27 mouse cellular contexts compared by ENCODE assay signal in genomic region chr1:135639093-135639492, GRCm38 (mm10). TPM values are rescaled to one million over a fixed set of nuclear protein-coding genes. Genes with fewer than 3 reads are reported as not detected.
DNase-seq lines count a peak whose midpoint lies in the region; ATAC-seq lines count a peak whose summit lies in the region.
"Had no signal": no experiment of that assay in that cellular context is flagged by ENCODE, and none has a peak within 500 bp of the region (broad histone marks: within the 10 kb centered on the region; RNA-seq: fewer than 3 reads in every experiment).

No protein-coding gene starts in this region.

- DNase-seq in midbrain, embryonic 11.5 days (ENCODE audit: low spot score, missing footprints) = peak; percentile 59
- peak; percentile 45 for DNase-seq in R1 (ENCODE audit: low read depth, low spot score)
- no peak for DNase-seq in left cerebral cortex, adult 18-20 months (ENCODE audit: low spot score in 2 of 2)
- DNase-seq in adrenal gland, postnatal 14 days = no peak
- DNase-seq: adrenal gland, adult 8-10 months; adrenal gland, postnatal 25 days; B cell, adult 2 months; cerebellum, adult 11 months; cerebellum, adult 18-20 months; cerebellum, adult 8-10 months; cerebellum, adult 9-11 months; cerebellum, postnatal 14 days; cerebellum, postnatal 36 days; embryo, embryonic 11 days had no signal

- H3K27me3 ChIP-seq in midbrain, embryonic 11.5 days (ENCODE audit: control insufficient read depth, insufficient read depth, low read length) = no peaks in the 10 kb centered on the region
- H3K27me3 ChIP-seq in midbrain, embryonic 13.5 days = no peaks in the 10 kb centered on the region
- H3K27me3 ChIP-seq: embryonic facial prominence, embryonic 13.5 days; embryonic facial prominence, embryonic 15.5 days; forebrain, embryonic 12.5 days; Patski had no signal

- peaks cover 95% of the 10 kb centered on the region for H3K79me2 ChIP-seq in macrophage (ENCODE audit: inconsistent target)

- H3K4me3 ChIP-seq in midbrain, embryonic 11.5 days (ENCODE audit: low read depth, low read length) = no peak overlapping the region
- H3K4me3 ChIP-seq in midbrain, embryonic 13.5 days (replicated peaks) = no peak overlapping the region
- H3K4me3 ChIP-seq in macrophage (ENCODE audit: inconsistent target) = no peak overlapping the region
- H3K4me3 ChIP-seq: embryonic facial prominence, embryonic 13.5 days; embryonic facial prominence, embryonic 15.5 days; erythroblast, embryonic 14.5 days; forebrain, embryonic 10.5 days; forebrain, embryonic 12.5 days had no signal

- H3K36me3 ChIP-seq in midbrain, embryonic 11.5 days (ENCODE audit: control insufficient read depth, insufficient read depth, low read length) = no peaks in the 10 kb centered on the region
- no peaks in the 10 kb centered on the region for H3K36me3 ChIP-seq in midbrain, embryonic 13.5 days
- H3K36me3 ChIP-seq in macrophage (ENCODE audit: inconsistent target) = no peaks in the 10 kb centered on the region
- H3K36me3 ChIP-seq: embryonic facial prominence, embryonic 13.5 days; embryonic facial prominence, embryonic 15.5 days; forebrain, embryonic 10.5 days; forebrain, embryonic 12.5 days; G1E had no signal

- no peak for ATAC-seq in midbrain, embryonic 11.5 days (ENCODE audit: low FRiP score)
- ATAC-seq in midbrain, embryonic 13.5 days = no peak
- ATAC-seq: activated CD4-positive, CD25-positive, alpha-beta regulatory T cell, adult 4 months; CD4-positive, CD25-positive, alpha-beta regulatory T cell, adult 4 months; forebrain, embryonic 14.5 days; forebrain, embryonic 16.5 days; Patski had no signal

- H3K9ac ChIP-seq in midbrain, embryonic 11.5 days (ENCODE audit: low read length) = no peak overlapping the region
- no peak overlapping the region for H3K9ac ChIP-seq in midbrain, embryonic 13.5 days (replicated peaks)
- H3K9ac ChIP-seq: embryonic facial prominence, embryonic 13.5 days; embryonic facial prominence, embryonic 15.5 days; forebrain, embryonic 12.5 days had no signal

- 84% methylated on average over 1 of the region's 1 CpGs for WGBS in midbrain, embryonic 11.5 days
- 96% methylated on average over 1 of the region's 1 CpGs for WGBS in midbrain, embryonic 13.5 days
- 100% methylated on average over 1 of the region's 1 CpGs for WGBS in macrophage (ENCODE audit: missing documents)

- H3K27ac ChIP-seq in midbrain, embryonic 11.5 days (ENCODE audit: low read depth, low read length) = no peak overlapping the region
- H3K27ac ChIP-seq in midbrain, embryonic 13.5 days = no peak overlapping the region
- H3K27ac ChIP-seq in macrophage = peak overlapping the region; percentile 8; the same call in 1 of the 2 replicates
- H3K27ac ChIP-seq: embryonic facial prominence, embryonic 13.5 days; embryonic facial prominence, embryonic 15.5 days; forebrain, embryonic 10.5 days; forebrain, embryonic 12.5 days had no signal

- no peak overlapping the region for H3K4me2 ChIP-seq in midbrain, embryonic 11.5 days
- H3K4me2 ChIP-seq in midbrain, embryonic 13.5 days (replicated peaks) = no peak overlapping the region
- H3K4me2 ChIP-seq: embryonic facial prominence, embryonic 13.5 days; embryonic facial prominence, embryonic 15.5 days; forebrain, embryonic 12.5 days had no signal

- H3K9me3 ChIP-seq in midbrain, embryonic 11.5 days (ENCODE audit: control insufficient read depth, low read length) = no peaks in the 10 kb centered on the region
- H3K9me3 ChIP-seq in midbrain, embryonic 13.5 days = no peaks in the 10 kb centered on the region
- H3K9me3 ChIP-seq: embryonic facial prominence, embryonic 13.5 days; embryonic facial prominence, embryonic 15.5 days; forebrain, embryonic 10.5 days; forebrain, embryonic 12.5 days; G1E had no signal

- peaks cover 11% of the 10 kb centered on the region for H3K4me1 ChIP-seq in midbrain, embryonic 11.5 days (ENCODE audit: control insufficient read depth, insufficient read depth, low read length)
- peaks cover 35% of the 10 kb centered on the region for H3K4me1 ChIP-seq in midbrain, embryonic 13.5 days (replicated peaks)

RNA-seq across cellular contexts. Expression of gene Nav1, which starts 32.0 kb away (rescaled TPM):
- 10.4 and 13.3 TPM in 2 replicates for polyA plus RNA-seq in midbrain, embryonic 11.5 days (2014; fragmentation: Nextera tagmentation; extraction: Ambion mirVana)
- polyA plus RNA-seq in midbrain, embryonic 13.5 days (2015; fragmentation: Nextera tagmentation; extraction: Ambion mirVana) = 38.0 and 38.1 TPM in 2 replicates
- 100 to 1,000 TPM in 23 of 26 experiments, 10 to 100 TPM in 3; 59.0 to 292 (median 135) TPM for total RNA-seq in macrophage (2018; cell fraction: chromatin; rRNA removed)
- 10 to 100 TPM; 16.1 to 57.6 (median 32.9) TPM for total RNA-seq in macrophage (2018; cell fraction: cytosol; rRNA removed)
- total RNA-seq in macrophage (2018; cell fraction: nucleus; rRNA removed) = 100 to 1,000 TPM in 6 of 26 experiments, 10 to 100 TPM in 20; 40.7 to 174 (median 60.5) TPM
- polyA plus RNA-seq in macrophage (2018) = 23.0 to 33.0 TPM (median 24.1 TPM) in 3 replicates
- 10 to 100 TPM; 42.5 to 48.0 TPM for total RNA-seq in left cerebral cortex, adult 18-20 months (2021)
- total RNA-seq in adrenal gland, postnatal 14 days (2021) = 20.6 and 24.8 TPM in 2 replicates
- polyA plus RNA-seq: G1E had no signal

Comparison
In these comparisons a context has a peak if more than half of its experiments do, and no peak if none do; other contexts are left out.
1. DNase-seq: peak in midbrain, embryonic 11.5 days (single experiment) and R1 (single experiment); none in left cerebral cortex, adult 18-20 months (0 of 2) and adrenal gland, postnatal 14 days (single experiment).